Mouse (Mus musculus) heart, postnatal 14 days (tissue): Measurements from ENCODE around the gene Xlr4a. TPM values are rescaled to one million over a fixed set of nuclear protein-coding genes. Genes with fewer than 3 reads are reported as not detected.
A peak's percentile ranks its signal among the peaks of the same experiment; 100 is the strongest.
"Not testable (repeated sequence)": the region's sequence is repeated elsewhere in the genome, so short reads cannot be mapped to it uniquely, and the experiment has no call there.

Experiments
- DNase-seq, 2 experiments: peaks; one replicate each; pipeline ENCODE4 v3.0.0; 2021 to 2022
- intact Hi-C: fragments of 180-260 bp; cut with DNase I; formaldehyde crosslinking; loops from one replicate; pipeline ENCODE4 v1.15.1; 2025
- long read RNA-seq, 2 experiments: library from polyadenylated mRNA; stranded (forward); transcript quantifications; one replicate each; pipeline ENCODE4 v2.0.0; 2021
- total RNA-seq, 2 experiments: library from RNA; stranded (reverse); gene quantifications; 2 replicates each; pipeline ENCODE4 v1.2.3; 2021

The Xlr4a gene
- total RNA-seq, result 1 to 10 TPM in 1 of 2 experiments, not detected in 1; 2.7 TPM
- long read RNA-seq, experiment 1, partial matches to known transcripts, result 0 of 3 reads
- long read RNA-seq, experiment 1, other reads (novel, unspliced or antisense), result 2 of 3 reads
- long read RNA-seq, experiment 2, result 0 reads

DNA sequence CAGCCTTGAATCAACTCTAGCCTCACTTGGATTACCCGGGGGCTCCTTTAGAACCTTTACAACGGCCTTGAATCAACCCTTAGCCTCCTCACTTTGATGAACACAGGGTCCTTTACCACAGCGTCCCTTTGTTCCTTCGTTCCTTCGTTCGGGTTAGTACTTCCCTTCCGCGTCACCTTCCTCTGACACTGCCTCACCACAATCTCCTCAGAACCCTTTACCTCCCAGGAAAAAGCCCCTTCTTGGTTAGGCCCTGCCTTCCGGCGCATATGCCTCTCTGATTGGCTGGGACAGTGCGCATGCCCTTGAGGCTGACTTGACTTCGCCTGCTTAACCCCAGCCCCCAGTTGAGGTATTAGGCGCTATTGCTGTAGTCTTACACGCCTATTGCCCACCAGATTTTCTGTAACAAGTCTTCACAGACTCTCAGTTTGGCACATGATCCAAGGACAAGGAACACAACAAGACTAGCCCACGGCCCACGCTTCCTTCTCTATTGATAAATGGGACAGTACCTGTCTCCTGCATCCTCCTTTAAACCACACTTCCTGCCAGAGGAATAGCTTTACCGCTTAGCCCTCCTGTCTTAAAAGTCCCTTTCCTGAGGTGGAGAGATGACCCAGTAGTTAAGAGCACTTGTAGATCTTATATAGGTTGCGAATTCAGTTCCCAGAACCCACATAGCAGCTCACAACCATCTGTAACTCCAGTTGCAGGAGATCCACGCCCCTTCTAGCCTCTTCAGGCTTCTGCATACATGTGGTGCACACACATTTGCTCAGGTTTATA is at the start of gene Xlr4a:
TSS of gene Xlr4a (minus strand) at position 212 of the 789 bp plus-strand sequence.
- intact Hi-C loops, DNase-seq: not testable (repeated sequence)

DNA sequence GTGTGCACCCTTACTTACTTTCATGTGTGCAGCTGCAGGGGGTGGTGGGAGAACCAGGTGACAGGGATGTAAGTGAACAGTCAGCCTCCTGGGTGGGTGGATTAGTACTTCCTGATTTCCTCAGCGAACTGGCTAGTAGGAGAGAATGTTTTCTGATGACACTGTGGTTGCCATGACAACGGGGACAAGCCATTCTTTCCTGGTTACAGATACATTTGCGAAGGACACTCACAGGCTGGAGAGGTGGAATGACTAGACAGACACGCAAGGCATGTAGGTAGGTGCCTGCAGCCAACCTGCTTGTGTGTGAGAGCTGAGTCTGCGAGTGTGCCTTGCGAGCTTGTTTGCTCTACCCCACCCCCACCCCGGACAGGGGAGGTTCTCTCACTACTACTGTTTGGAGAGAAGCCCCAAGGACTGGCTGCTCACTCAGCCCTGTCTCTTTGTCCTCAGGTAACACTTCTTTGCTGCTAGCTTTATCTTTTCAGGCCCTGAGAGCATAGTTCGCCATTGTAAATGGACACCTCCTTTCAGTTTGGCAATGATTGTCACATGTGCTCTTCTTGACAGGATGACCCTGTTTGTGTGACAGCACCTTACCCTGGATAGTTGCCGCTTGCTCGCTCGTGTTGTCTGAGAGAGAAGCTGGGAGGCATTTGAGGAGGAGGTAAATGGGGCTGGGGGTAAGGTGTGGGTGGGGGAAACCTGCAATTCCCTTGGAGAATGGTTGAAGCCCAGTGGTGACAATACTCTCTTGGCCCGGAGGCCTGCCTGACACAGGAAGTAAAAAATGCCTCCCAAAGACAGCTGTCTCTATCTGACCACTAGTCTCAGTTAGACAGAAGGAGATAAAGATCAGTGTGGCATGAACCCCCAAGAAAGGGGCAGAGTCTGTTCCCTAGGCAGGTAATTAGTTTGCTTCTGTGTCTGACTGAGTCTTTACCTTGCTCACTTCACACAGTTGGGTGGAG is 40.9 kb upstream of the Xlr4a start:
- intact Hi-C loops, DNase-seq: not testable (repeated sequence)

DNA sequence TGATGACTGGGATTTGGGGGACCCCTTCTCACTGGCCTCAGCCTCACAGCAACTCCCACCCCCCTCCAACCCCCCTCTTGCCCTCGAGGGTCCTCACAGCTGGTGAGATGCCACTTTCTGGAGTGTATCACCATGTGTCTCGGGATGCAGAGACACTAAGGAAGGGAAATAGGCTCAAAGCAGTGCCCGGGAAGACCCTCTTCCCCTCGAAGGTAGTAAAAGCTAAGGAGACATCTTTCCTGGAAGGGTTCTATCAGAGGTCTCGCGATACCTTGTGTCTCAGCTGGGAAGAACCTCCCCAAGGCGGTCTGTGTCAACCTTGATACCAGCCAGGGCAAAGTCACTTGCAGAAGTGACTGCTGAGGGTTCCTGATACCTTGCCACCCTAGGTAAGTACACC is 34.5 kb upstream of the Xlr4a start, which contains the start of gene Gm14685:
TSS of gene Gm14685 (plus strand) at position 301 of the 400 bp plus-strand sequence.
- intact Hi-C loops, DNase-seq: not testable (repeated sequence)

DNA sequence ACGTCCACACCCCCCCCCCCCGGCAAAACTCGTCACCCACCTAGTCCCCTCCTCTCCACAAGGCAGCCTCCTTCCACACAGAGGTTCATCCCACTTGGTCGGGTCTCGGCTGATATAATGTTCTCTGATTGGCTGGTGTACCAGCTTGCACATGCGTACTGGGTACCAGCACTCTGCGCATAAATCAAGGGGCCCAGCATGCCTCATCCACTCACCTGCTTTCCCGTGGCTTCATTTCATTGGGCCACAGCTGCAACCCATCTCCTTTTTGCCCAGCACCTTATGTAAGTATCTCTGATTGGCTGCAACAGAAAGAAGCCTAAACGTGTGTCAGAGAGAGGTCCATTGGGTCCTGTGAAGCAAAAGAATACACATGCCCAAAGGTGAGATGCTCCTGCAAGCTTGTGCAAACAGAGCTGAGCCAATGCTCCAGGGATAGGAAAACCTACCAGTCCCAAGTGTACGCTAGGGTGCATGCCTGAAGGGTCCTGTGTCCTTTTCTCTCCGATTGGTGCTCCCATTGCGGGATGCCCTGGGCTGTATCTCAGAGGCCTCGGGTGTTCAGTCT is 14.7 kb upstream of the Xlr4a start, which contains the start of gene Xlr3a:
TSS of gene Xlr3a (minus strand) at position 155 of the 568 bp plus-strand sequence.
- DNase-seq, intact Hi-C loops: not testable (repeated sequence)

DNA sequence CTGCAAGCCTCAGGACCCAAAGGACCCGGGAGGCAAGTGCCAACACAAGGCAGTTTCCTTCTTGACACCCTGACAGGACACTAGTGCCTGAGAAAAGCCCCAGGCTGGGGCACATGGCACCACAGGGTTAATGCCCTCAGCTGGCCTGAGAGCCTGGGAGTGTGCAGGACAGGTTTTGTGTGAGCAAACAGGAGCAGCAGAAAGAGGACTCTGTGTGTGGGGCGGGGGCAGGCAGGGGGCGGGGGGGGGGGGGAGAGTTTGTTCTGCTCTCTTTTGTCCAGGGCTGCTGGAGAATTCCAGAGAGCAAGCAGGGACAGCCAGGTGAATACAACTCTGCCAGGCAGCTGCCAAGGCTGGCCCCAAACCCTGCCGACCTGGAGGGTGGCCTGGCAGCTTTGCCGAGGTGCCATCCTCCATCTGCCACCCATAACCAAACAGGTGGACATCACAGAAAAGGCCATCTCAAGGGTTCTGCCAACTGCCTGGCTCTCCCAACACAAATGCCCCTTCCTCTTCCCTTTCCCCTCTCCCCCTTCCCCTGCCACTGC is 15.4 kb downstream of the Xlr4a start:
- DNase-seq, intact Hi-C loops: not testable (repeated sequence)

DNA sequence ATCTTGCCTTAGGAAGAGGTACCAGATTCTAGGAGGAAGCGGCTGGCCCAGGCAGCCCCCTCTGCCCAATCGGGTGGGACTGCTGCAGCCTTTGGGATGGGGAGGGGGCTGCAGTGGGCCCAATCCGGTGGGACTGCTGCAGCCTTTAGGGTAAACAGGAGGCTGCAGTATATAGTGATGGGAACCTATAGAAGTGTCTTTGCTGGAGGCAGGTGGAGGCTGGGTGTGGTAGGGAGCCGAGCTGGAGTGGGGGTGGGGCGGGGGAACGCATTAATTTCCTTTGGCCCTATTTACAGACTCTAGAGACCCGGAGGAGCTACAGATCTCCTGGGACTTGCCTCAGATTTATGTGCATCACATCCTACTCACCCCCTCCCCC is 17.9 kb downstream of the Xlr4a start, which contains the start of gene Pnma3:
TSS of gene Pnma3 (plus strand) at position 373 of the 379 bp plus-strand sequence.
- intact Hi-C loops, result no loop called here
- DNase-seq, result no peak

DNA sequence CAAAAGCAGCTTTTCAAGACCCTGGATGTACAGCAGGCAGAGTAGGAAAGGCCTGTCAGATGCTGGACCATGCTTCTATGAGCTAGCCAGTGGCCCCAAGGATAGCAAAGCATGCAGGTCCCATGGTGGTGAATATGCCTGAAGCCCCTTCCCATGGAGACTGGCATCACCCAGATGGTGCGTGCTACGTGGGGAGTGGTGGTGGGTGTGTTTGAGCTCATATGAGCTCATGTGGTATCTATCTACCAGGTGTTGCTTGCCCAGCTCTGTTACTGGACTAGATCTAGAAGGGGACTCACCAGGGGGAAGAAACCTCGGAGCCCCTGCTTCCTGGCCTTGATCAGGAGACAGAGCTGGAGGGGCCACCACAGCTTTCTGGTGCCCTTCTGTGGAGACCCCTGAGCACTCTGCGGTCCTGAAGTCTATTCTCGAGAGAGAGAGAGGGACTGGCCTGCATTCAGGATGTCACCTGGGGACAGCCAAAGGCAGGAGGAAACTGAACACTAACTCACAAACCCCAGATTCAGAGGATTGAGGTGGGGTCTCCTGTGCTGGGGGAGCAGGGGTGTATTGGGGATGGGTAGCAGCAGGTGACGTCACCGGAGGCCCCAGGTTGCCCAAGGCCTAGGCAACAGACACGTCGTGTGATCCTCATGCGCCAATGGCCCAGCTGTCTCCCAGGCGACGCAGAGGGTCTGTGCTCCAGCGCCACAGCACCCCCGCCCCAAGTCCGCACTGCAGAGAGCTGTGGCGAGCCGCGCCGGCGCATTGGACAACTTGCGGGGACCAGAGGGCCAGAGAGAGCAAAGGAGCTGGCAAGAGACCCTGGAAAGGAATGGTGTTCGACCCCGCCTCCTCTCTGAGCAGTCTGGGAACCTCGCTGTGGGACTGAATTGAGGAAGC is 18.5 kb downstream of the Xlr4a start:
- intact Hi-C loops, result no loop called here
- DNase-seq, result no peak

DNA sequence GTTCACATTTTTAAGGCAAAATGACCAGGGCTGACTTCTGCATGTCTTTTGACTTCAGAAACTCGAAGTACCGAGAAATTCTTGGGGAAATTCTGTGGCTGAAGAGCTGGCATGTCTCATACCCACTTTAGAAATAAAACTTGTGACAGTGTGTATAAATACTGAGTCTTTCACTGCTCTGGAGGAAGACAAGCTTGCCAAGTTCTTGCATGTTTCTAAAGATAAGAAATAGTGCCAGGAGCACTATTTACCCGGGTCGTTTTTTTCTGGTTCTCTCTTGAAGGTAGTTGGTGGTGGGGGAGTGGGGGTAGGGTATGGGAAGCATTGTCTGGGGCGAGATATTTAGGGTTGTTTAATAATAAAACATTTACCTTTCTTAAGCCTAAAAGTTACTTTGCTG is 20.0 kb downstream of the Xlr4a start:
- intact Hi-C loops, result no loop called here
- DNase-seq, result no peak

DNA sequence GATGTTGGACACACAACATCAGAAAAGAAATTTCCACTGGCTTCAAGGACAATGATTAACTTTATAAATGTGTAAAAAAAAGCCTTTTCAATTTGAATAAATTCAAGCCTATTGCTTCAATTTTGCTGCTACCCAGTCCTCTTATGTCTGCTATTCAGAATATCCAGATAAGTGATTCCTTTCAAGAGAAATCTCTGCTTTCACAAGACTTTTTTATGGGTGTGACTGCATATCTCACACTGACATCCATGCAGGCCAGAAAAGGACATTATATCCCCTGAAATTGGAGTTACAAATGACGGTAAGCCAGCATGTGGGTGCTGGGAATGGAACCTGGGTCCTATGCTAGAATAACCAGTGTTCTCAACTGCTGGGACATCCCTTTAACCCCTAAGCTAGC is 20.8 kb downstream of the Xlr4a start:
- intact Hi-C loops, result no loop called here
- DNase-seq, result no peak

DNA sequence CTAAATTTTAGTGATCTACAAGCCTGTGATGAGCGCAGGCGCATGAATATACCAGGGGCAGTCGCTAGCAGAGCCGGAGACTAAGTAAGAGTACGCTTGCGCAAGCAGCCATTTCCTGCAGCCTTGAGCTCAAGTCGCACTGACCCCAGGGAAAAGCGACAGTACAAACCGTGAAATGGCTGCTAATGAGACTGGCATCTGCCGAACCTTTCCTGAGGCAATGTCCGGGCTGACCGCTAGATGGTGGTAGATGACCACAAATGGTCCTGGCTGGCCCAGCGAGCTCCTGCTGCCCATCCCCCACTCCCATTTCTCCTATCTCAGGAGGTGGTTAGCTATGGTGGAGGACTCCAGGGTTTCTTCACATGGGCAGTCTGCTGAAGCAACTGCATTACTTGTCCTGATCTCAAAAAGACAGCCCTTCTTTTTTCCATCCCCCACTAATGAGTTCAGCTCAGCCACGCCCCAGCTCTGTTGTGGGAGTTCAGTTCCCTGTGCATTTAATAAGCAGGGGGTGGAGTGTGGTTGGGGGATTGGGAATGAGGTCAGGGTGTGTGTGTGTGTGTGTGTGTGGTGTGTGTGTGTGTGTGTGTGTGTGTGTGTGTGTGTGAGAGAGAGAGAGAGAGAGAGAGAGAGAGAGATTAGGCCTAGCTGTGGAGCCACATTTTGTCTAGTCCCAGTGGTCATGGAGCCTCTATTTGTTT is 28.3 kb downstream of the Xlr4a start:
- intact Hi-C loops, result loop anchor here (5.0 to 10.0 kb wide), 4 partner anchors 401 to 1358 kb away; partner anchors contain the start of gene Haus7
- DNase-seq, result peak; percentile 90 to 96

DNA sequence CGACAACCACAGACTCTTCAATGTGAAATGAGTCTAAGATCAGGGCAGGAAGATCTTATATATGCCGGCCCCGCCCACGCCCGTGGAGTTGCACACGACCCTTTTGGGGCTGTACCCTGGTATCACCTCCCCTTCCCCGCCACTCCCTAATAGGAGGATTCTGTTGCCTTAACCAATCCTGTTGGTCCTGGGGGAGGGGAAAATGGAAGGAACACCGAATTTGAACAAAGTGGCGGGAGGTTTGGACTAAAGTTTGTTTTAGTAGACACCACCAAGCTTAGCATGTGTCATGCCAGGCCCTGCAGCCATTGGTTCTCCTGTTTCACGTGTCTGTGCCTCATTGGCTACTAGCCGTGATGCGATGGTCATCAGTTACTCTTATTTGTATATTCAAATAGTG is 42.6 kb downstream of the Xlr4a start:
- intact Hi-C loops, result no loop called here
- no peak for DNase-seq

DNA sequence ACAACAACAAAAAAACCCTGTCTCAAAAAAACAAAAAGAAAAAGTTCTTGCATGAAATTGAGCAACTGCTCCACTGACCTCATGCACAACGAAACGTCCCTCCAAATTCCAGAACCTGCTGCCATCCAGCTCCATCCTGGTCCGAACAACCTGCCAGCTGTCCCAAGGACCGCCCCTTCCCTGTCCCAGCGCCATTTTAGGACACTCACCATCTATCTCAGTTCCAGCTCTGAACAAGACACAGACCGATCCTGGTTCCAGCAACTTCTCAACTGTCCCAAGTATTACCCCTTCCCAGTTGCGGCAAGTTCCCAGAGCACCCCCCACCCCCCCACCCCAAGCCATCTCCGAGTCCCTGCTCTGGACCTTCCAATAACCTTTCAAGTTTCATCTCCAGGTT is 43.4 kb downstream of the Xlr4a start:
- intact Hi-C loops, result no loop called here
- DNase-seq, result no peak

DNA sequence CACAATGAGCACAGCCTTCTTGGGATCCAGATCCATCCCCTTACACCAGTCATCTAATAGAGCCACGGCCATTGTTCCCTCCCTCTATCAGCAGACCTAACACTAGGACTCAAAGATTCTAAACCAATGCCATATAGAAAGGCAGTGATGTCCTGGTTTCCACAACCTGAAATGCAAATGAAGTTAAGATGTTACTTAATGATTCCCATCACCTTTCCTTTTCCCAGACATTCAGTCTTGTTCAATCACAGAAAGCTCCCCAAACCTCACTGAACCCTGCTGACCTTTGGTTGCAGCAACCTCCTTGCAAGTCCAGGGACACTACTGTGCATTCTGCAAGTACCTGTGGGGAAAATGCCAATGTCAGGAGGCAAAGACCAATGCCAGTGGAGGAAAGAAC is 45.3 kb downstream of the Xlr4a start, which contains the start of gene Pnma5:
TSS of gene Pnma5 (minus strand) at position 101 of the 400 bp plus-strand sequence.
- no peak for DNase-seq
- intact Hi-C loops, result no loop called here

Other genes with a start within 250 kb of the Xlr4a start
- gene Cetn2, start 164.1 kb downstream of the Xlr4a start, total RNA-seq, result 10 to 100 TPM; 26.4 to 33.1 TPM
- 1 to 10 TPM; 5.5 to 7.9 TPM for gene Nsdhl, start 163.9 kb downstream of the Xlr4a start, total RNA-seq
- gene Zfp185, start 95.1 kb downstream of the Xlr4a start, total RNA-seq, result 1 to 10 TPM; 1.8 to 2.1 TPM
- gene Pnma5, start 45.4 kb downstream of the Xlr4a start, total RNA-seq, result under 1 TPM in 1 of 2 experiments, not detected in 1; 0.24 TPM
- gene Pnma3, start 17.7 kb downstream of the Xlr4a start, total RNA-seq, result not detected
- 1 to 10 TPM in 1 of 2 experiments, not detected in 1; 1.1 TPM for gene Xlr3a, start 14.6 kb upstream of the Xlr4a start, total RNA-seq
- not detected for gene Gm14685, start 34.6 kb upstream of the Xlr4a start, total RNA-seq
- gene Xlr5b, start 66.3 kb upstream of the Xlr4a start, total RNA-seq, result not detected
- gene DXBay18, start 67.0 kb upstream of the Xlr4a start, total RNA-seq, result not detected
- gene Spin2d, start 94.5 kb upstream of the Xlr4a start, total RNA-seq, result not detected
- gene Xlr3b, start 109.7 kb upstream of the Xlr4a start, total RNA-seq, result 1 to 10 TPM in 1 of 2 experiments, under 1 TPM in 1; 0.19 to 3.5 TPM
- 1 to 10 TPM in 1 of 2 experiments, under 1 TPM in 1; 0.36 to 1.4 TPM for gene Xlr4b, start 131.9 kb upstream of the Xlr4a start, total RNA-seq
- gene F8a, start 145.8 kb upstream of the Xlr4a start, total RNA-seq, result 1 to 10 TPM; 6.3 to 6.4 TPM
- gene Xlr4c, start 160.7 kb upstream of the Xlr4a start, total RNA-seq, result 1 to 10 TPM in 1 of 2 experiments, not detected in 1; 1.2 TPM
- not detected for gene Xlr3c, start 182.9 kb upstream of the Xlr4a start, total RNA-seq
- not detected for gene Xlr5a, start 210.5 kb upstream of the Xlr4a start, total RNA-seq
- gene Xlr5c, start 210.5 kb upstream of the Xlr4a start, total RNA-seq, result not detected